ENCODE assay signal across 8 mouse cellular contexts in the genomic region with DNA sequence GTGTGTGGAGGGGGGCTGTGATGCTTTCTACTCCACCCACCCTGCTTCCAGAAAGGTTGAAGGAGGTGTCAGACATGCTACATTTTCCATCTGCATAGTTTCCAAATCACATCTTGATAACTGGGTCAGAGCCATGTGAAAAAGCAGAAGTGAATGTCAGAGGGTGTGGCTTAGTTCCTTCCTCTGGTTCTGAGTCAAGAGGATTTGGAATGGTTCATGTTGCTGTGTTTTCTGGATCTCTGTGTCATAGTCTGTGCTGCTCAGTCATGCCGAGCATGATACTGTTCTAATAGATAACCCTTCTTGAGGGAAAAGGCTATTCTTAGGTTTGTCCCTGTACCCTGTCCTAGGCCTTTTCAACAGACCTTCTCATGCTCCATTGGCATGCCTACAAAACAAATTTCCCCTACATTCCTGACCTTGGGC. TPM values are rescaled to one million over a fixed set of nuclear protein-coding genes. Genes with fewer than 3 reads are reported as not detected.
A peak's percentile ranks its signal among the peaks of the same experiment; 100 is the strongest.
DNase-seq lines count a peak whose midpoint lies in the region; ATAC-seq and TF ChIP-seq lines count a peak whose summit lies in the region.

No protein-coding gene starts in this region.

- no peak overlapping the region for H3K4me3 ChIP-seq in embryonic facial prominence, embryonic 15.5 days (replicated peaks)
- no peak overlapping the region for H3K4me3 ChIP-seq in hindbrain, embryonic 14.5 days (replicated peaks; ENCODE audit: low read length)
- no peak overlapping the region for H3K4me3 ChIP-seq in midbrain, embryonic 10.5 days
- H3K4me3 ChIP-seq in hindbrain, postnatal 0 days (ENCODE audit: low read length) = no peak overlapping the region

- H3K9ac ChIP-seq in embryonic facial prominence, embryonic 15.5 days = no peak overlapping the region
- H3K9ac ChIP-seq in hindbrain, embryonic 14.5 days = no peak overlapping the region
- no peak overlapping the region for H3K9ac ChIP-seq in hindbrain, postnatal 0 days (replicated peaks; ENCODE audit: low read length)

- H3K4me2 ChIP-seq in embryonic facial prominence, embryonic 15.5 days (replicated peaks) = no peak overlapping the region
- H3K4me2 ChIP-seq in hindbrain, embryonic 14.5 days (replicated peaks) = no peak overlapping the region
- no peak overlapping the region for H3K4me2 ChIP-seq in hindbrain, postnatal 0 days (ENCODE audit: low read depth, low read length)

- no peaks in the 10 kb centered on the region for H3K9me3 ChIP-seq in embryonic facial prominence, embryonic 15.5 days (replicated peaks)
- H3K9me3 ChIP-seq in hindbrain, embryonic 14.5 days (ENCODE audit: control insufficient read depth, low read length) = no peaks in the 10 kb centered on the region
- H3K9me3 ChIP-seq in midbrain, embryonic 10.5 days (replicated peaks) = no peaks in the 10 kb centered on the region
- no peaks in the 10 kb centered on the region for H3K9me3 ChIP-seq in hindbrain, postnatal 0 days (ENCODE audit: low read length)

- no peaks in the 10 kb centered on the region for H3K27me3 ChIP-seq in embryonic facial prominence, embryonic 15.5 days
- no peaks in the 10 kb centered on the region for H3K27me3 ChIP-seq in hindbrain, embryonic 14.5 days (ENCODE audit: control insufficient read depth, insufficient read depth, low read length)
- H3K27me3 ChIP-seq in midbrain, embryonic 10.5 days (ENCODE audit: low read depth, poor library complexity, severe bottlenecking) = no peaks in the 10 kb centered on the region
- H3K27me3 ChIP-seq in hindbrain, postnatal 0 days (ENCODE audit: insufficient read depth, low read length) = no peaks in the 10 kb centered on the region

- peak overlapping the region; percentile 60; the same call in 1 of the 2 replicates for H3K27ac ChIP-seq in embryonic facial prominence, embryonic 15.5 days (replicated peaks)
- no peak overlapping the region for H3K27ac ChIP-seq in hindbrain, embryonic 14.5 days
- H3K27ac ChIP-seq in midbrain, embryonic 10.5 days (replicated peaks) = no peak overlapping the region
- H3K27ac ChIP-seq in hindbrain, postnatal 0 days = no peak overlapping the region

- peaks cover 5% of the 10 kb centered on the region for H3K4me1 ChIP-seq in embryonic facial prominence, embryonic 15.5 days
- 0 out of 2 replicates have a peak, but pooled peaks cover 8% of the 10 kb centered on the region for H3K4me1 ChIP-seq in hindbrain, embryonic 14.5 days (replicated peaks; ENCODE audit: control insufficient read depth, insufficient read depth, low read length)
- H3K4me1 ChIP-seq in midbrain, embryonic 10.5 days = no peaks in the 10 kb centered on the region
- H3K4me1 ChIP-seq in hindbrain, postnatal 0 days (ENCODE audit: insufficient read depth, low read length) = no peaks in the 10 kb centered on the region

- H3K36me3 ChIP-seq in embryonic facial prominence, embryonic 15.5 days = no peaks in the 10 kb centered on the region
- no peaks in the 10 kb centered on the region for H3K36me3 ChIP-seq in hindbrain, embryonic 14.5 days (replicated peaks; ENCODE audit: control insufficient read depth, insufficient read depth)
- no peaks in the 10 kb centered on the region for H3K36me3 ChIP-seq in midbrain, embryonic 10.5 days
- no peaks in the 10 kb centered on the region for H3K36me3 ChIP-seq in hindbrain, postnatal 0 days (ENCODE audit: insufficient read depth, low read length)

- ATAC-seq in embryonic facial prominence, embryonic 15.5 days (ENCODE audit: insufficient number of reproducible peaks, low FRiP score, low TSS enrichment, low read depth) = no peak
- ATAC-seq in hindbrain, embryonic 14.5 days (ENCODE audit: low FRiP score) = no peak
- no peak for ATAC-seq in hindbrain, postnatal 0 days

- 44% methylated on average over 1 of the region's 1 CpGs for whole genome bisulfite sequencing in embryonic facial prominence, embryonic 15.5 days
- 61% methylated on average over 1 of the region's 1 CpGs for WGBS in hindbrain, embryonic 14.5 days
- 75% methylated on average over 1 of the region's 1 CpGs for WGBS in midbrain, embryonic 10.5 days
- 82% methylated on average over 1 of the region's 1 CpGs for WGBS in hindbrain, postnatal 0 days

- no peak for TF ChIP-seq CTCF in hindbrain, postnatal 0 days (IDR thresholded peaks at IDR 0.05; ENCODE audit: low read depth)

- peak; percentile 32 to 67 for DNase-seq in frontal cortex, adult 2 months (ENCODE audit: extremely low spot score in 1 of 2, low spot score in 1 of 2)
- DNase-seq in frontal cortex, postnatal 10 days (ENCODE audit: low spot score in 2 of 2) = no peak
- DNase-seq in A20 (ENCODE audit: low read depth, low spot score) = peak; percentile 54
- peak; percentile 14 for DNase-seq in kidney, postnatal 10 days
- DNase-seq in hindbrain, embryonic 14.5 days (ENCODE audit: low spot score) = no peak
- DNase-seq in midbrain, embryonic 10.5 days (ENCODE audit: low spot score) = no peak
- no peak for DNase-seq in hindbrain, postnatal 0 days (ENCODE audit: low spot score)

RNA-seq across cellular contexts. Expression of a gene that starts 50.4 kb away (rescaled TPM):
- 6.6 and 7.2 TPM in 2 replicates for polyA plus RNA-seq in frontal cortex, adult 2 months (2012; rRNA removed)
- polyA plus RNA-seq in embryonic facial prominence, embryonic 15.5 days (2015; fragmentation: Nextera tagmentation; extraction: Ambion mirVana) = 2.1 and 2.8 TPM in 2 replicates
- polyA plus RNA-seq in hindbrain, embryonic 14.5 days (2014; fragmentation: Nextera tagmentation; extraction: Ambion mirVana) = 3.1 and 3.4 TPM in 2 replicates
- polyA plus RNA-seq in midbrain, embryonic 10.5 days (2016; fragmentation: Nextera tagmentation; extraction: Ambion mirVana) = 1.9 and 2.1 TPM in 2 replicates
- 7.2 and 7.8 TPM in 2 replicates for total RNA-seq in hindbrain, postnatal 0 days (2014; rRNA removed)
- 1.3 and 1.6 TPM in 2 replicates for polyA plus RNA-seq in hindbrain, postnatal 0 days (2015; fragmentation: Nextera tagmentation; extraction: Ambion mirVana)

Comparison
In these comparisons a context has a peak if more than half of its experiments do, and no peak if none do; other contexts are left out.
1. DNase-seq: peak in frontal cortex, adult 2 months (2 of 2), A20 (single experiment) and kidney, postnatal 10 days (single experiment); none in frontal cortex, postnatal 10 days (0 of 2), hindbrain, embryonic 14.5 days (single experiment), midbrain, embryonic 10.5 days (single experiment) and hindbrain, postnatal 0 days (single experiment).